Mouse (Mus musculus) hindlimb bud, embryonic 11.5 days (tissue): Measurements from ENCODE around the gene Abhd17a.

Source experiments
- DNase-seq: peaks from one replicate; pipeline ENCODE4 v3.0.0-alpha.2; 2012; ENCODE audit warnings: low read depth, low spot score; ENCODE audit errors: extremely low spot score

The Abhd17a gene

DNA sequence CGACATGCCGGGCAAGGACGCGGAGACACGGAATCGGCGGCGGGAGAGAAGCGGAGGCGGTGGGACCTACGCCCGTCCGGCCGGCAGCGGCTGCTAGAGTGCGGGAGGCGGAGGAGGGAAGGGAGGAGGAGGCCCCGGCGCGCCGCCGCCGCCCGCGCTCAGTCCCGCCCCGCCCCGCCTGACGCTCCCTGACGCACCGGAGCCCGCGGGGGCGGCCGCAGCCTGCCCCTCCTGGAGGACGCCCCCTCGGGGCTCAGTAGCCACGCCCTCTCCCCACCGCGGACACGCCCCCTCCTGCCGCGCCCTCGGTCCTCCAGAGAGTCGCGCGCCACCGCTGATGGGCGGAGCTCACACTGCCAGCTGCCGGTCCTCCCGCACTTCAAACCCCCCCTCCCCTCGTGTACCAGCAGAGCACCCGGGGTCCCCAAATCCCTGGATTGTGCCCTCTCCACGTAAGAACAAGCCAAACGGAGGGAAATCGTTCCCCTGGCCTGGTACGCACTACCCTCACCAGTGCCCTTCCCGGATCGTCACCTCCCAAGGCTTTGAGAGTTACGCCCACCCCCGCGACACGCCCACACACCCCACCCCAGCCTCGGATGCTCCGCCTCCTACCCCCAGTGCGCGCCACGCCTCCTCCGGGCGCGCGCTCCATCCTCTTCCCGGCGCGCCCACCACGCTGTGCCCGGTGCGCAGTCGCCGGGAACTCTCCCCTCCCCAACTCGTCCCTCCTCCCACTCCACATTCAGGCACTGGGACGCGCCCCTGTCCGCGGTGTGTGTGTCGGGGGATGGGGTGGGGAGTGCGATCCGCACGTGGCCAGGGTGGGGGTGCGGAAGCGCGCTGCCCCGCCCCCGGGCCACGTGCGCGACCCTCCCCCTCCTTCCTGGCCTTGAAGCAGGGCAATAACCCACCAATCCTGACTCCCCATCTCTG lies 12.7 kb downstream of the Abhd17a start, which contains the start of gene Klf16:
Gene Klf16, minus strand, starts transcription at position 127 of the 936 bp plus-strand sequence.
- DNase-seq, result peak; percentile 77

DNA sequence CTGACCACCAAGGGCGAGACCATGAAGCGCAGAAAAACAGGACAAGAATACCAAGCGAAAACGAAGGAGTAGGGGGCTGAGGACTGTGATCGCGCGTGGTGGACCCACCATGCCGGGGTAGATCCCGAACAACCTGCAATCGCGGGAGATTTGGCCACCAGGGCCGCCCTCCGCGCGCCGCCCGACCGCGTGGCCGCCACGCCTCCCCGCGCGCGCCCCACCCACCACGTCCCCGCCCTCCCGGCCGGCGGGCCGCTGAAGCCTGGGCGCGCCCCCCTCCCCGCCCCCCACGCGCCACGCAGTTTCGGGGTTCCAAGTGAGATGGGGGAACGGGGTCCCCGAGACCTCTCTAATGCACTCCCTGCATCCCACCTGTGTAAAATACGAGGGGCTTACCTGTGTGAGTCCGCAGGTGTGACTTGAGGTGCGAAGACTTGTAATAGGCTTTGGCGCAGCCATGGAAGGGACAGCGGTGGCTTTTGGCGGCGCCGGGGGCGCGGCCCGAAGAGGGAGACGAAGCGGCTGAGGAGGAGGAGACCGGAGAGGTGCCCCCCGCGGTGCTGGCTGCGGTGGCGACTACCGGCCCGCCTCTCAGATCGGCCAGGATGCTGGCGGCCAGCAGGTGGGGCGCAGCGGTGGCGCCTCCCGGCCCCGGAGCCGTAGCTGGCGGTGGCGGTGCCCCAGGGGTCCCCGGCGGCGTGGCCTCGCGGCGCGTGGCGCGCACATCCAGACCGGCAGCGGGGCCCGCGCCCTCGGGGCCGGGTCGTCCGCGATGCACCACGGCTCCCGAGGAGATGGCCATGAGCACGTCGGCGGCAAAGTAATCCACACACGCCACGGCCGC lies 13.6 kb downstream of the Abhd17a start:
- no peak for DNase-seq

DNA sequence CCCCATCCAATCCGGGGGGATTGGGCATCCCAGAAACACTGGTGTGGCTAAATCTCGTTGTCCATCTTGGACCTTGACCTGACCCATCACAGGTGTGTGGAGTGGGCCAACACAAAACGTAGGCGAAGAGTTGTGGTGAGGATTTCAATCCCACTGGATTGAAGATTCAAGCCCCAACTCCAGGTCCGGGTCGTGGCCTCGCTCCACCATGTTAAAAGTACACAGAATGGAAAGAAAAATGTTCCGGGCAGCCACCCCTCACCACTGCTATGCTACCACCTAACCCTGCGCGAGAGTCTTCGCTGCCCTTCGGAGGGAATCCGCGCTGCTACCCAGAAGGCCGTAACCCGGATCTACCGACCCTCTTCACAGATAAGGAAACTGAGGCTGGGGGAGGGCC lies 14.2 kb downstream of the Abhd17a start:
- no peak for DNase-seq

DNA sequence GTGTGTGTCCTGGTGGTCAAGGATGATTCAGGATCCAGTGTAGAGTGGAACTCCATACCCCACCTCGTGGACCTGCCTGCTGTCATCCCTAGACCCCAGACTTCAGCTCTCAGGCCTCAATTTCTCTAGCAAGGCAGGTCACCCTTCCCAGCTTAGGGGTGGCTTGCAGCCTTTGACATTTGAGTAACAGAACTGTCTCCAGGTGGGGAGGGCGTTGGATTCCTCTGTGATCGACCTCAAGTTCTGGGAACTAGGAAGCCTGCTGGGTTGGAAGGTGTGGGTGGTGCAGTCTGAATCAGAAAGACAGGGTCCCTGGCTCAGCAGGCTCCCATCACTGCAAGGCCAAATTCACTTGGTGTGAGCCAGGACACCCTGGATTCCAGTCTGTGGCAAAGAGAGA lies 15.2 kb downstream of the Abhd17a start:
- no peak for DNase-seq

DNA sequence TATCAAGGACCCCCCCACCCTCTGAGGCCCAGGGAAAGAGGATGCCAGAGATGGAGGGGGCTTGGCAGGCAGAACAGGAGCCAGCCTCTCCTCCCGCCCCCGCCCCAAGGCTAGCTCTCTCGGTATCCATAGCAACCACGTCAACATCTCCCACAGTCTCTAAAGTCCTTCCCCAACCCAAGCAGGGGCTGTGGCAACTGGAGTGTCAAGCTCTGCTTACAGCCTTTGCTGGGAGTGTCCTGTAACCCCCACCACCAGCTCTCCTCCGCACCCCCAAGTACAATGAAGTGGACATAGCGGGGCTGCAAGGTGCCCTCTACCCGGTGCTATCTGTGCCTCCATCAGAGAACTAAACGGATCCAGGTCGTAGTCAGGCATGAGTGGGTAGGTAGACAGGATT lies 16.2 kb downstream of the Abhd17a start:
- no peak for DNase-seq

DNA sequence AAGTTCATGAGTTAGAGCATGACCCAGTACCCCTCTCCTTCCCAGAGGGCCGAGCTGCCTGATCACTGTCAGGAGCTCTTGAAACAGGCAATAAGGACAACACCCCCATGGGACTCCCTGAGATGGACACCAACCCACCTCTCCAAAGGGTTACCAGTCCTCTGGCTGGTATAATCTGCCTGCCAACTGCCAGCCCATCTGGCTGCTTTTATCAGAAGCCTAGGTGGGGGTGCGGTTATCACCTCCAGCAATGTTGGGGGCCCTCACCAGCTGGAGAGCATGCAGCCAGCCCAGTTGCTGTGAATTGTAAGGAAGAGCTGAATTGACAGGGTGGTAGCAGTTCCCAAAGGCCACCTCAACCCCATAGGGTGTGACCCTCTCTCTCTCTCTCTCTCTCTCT lies 17.7 kb downstream of the Abhd17a start:
- no peak for DNase-seq

DNA sequence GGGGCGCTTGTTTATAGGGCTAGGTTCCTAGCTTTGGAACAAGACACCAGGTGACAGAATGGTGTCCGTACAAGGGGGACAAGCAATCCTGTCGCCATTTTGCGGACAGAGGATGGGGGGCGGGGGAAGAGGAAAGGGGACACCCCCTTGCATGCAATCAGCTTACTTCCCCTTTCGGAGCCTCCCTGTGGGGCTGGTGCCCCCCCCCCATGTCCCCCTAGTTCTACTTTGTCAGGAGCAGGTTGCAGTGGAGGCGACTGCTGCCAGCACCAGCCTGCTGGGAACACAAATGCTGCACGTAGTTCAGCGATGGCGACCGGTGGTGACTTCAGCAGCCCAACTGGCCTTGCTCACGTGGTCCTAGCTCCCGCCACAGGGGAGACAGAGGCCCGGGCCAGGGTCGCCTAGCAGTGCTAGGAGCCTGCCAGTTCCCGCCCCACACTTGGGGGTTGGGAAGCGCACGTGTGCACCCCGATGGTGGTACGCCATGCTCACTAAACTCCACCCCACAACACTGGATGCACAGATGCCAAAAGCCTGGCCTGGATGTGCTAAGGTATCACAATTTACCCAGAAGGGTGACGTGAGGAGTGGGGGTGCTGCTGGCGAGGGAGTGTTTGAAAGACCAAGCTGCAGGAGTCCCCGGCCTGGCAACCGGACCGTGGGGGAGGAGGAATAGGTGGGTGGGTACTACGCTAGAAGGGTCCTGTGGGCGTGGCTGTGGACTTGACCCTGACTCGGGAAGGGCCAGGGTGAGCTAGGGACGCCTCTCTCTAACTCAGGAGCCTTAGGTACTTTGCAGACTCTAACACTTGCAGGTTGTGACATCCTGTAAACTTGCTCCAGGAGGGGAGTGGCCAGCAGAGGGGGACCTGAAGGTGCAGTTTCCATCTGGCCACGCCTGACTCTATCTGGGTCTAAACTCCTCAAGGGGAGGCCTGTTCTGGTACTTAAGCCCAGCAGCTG lies 19.0 kb downstream of the Abhd17a start:
- DNase-seq, result no peak

DNA sequence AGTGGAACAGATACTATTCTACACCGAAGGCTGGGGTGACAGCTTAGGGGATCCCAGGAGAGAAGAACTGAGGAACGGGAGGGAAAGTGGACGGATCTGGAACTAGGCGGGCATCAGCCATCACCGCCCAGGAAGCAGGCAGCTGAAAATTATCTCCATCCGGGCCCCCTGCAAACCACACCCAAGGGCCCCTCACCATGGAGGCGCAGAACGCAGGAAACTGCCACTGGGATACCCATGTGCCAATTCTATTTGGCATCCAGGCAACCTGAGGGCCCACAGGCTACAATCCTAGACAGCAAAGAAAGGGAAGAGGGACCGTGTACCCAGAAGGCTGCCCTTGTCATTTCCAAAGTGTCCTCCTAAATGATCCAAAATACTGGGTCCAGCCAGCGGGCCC lies 19.7 kb downstream of the Abhd17a start:
- DNase-seq, result no peak

DNA sequence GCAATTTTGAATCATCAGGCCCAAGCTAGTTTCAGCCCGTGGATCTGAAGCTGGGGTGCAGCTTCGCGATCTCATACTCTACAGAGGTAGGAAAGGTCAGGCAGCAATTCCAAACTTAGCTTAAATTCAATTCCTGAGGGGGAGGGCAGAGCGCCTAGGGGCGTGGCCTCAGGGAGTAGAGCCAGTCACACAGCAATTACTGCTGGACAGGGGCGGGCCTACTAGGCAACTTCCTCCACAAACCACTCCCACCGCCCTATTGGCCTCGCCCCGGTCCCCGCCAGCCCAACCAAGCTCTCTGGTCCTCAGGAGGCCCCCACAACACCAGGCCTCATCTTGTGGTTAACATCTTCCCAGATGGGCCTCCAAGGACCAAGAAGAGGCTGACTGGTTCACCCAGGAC lies 20.5 kb downstream of the Abhd17a start:
- DNase-seq, result no peak

DNA sequence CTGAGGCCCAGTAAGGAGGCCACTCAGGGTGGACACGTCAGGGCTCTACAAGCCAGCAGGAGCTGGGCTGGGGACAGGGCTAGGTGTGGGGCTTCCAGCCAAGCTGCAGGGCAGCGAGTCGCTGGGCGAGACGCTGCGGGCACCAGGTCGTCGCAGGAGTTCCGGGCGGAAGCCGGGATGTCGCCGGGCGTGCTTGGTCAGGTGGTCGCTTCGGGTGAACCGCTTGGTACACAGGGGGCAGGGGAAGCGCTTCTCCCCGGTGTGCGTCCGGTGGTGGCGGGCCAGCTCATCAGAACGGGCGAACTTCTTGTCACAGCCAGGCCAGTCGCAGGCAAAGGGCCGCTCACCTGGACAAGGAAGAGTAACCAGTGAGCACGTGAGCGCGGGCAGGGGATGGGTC lies 21.3 kb downstream of the Abhd17a start:
- no peak for DNase-seq

DNA sequence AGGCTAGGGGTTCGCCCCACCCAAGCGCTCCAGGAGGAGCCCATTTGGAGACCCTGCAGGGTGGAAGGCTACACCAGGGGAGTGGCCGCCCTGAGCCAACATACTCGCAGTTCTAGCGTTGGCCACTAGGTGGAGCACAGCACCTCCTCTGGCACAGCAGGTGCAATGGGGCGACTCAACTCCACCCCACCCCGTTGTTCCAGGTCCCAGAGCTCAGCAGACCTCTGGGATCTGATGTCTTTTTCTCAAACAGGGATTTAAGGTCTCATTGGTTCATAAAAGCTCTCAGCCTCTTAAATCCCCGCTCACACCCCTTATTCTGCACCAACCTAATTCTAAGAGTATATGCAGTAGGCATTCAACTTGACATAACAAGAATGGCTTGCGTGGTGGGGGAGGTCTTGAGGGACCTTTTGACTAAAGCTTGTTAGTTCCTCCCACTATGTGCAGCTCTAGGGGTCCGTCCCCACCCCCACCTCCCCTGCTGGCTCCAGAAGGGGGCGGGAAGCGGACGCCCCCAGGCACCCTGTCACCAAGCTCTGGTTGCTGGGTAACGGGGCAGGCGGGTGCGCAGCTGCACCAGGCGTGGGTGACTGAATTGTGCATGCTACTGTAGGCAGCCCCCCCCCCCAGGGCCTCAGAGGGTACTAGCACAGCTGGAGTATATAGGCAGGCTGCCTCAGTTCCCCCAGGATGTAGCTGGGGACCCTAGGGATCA lies 23.6 kb downstream of the Abhd17a start:
- DNase-seq, result no peak

DNA sequence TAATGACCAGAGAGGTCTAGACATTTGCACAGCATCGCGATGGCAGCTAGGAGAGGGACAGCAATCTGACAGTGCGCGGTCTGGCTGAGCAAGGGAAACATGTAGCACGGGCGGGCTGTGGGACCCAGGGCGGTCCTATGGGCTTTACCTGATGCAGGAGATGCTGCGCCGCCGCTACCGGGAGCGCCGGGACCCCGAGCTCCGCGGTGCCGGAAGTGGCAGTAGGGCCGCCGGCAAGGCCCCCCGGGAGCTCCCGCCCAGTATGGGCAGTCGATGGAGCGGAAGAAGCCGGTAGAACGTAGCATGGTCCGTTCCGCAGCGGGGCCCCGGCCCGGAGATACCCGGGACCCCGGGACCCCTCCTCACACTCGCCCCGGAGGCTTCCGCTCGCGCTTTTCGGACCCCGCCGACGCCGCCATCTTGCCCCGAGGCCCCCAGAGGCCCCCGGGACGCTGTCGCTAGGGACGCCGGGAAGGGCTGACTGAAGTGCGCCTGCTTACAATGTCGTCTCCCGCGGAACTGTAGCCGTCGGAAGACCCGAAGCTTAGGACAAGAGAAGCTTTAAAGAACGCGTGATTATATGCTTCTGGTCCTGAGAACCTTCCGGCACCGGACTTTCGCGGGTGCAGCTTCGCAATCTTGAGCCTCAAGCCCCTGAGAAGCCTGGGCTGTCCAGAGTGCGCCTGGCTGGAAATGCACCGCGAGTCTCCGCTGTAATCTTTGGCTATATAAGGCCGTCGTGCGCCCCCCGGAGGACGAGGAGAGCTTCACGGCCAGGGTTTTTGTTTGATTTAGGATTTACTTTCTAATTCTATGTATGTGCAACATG lies 28.8 kb downstream of the Abhd17a start, which contains the start of gene Rexo1:
Gene Rexo1, minus strand, starts transcription at position 445 of the 829 bp plus-strand sequence.
- DNase-seq, result peak; percentile 78

DNA sequence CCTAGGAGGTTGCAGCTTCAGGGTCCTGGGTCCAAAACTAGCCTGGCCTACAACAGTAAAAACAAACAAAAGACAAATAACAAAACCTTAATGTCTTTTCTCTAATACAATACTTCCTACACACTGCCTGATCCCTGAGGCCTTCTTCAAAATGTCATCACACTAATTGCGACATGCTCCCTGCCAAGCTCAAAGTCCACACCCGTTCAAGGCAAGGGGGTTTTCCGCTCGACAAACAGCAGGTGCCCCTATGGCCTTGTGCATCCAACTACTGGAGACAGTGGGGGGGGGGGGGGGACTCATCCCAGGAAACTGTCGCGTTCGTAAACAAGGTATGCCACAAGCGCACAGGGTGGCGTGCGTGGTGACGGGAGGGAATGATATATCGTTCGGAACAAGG lies 29.5 kb downstream of the Abhd17a start:
- no peak for DNase-seq

DNA sequence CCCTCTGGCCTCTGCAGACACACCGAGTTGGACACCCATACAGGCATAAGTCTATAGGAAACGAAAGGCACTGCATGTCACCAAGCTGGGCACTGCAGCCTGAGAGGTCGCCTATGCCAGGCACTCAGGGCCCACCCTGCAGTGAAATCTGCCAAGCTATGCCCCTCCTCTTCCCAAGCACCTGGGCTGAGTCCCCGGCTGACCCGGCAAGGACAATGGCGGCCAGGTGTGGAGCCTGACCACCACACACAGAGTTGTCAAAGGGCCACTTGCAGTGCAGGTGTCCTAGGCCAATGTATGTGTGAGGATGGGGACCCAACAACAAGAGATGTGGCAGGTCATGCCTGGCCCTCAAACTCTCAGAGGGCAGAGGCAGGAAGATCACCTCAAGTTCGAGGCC lies 30.7 kb downstream of the Abhd17a start:
- DNase-seq, result no peak

DNA sequence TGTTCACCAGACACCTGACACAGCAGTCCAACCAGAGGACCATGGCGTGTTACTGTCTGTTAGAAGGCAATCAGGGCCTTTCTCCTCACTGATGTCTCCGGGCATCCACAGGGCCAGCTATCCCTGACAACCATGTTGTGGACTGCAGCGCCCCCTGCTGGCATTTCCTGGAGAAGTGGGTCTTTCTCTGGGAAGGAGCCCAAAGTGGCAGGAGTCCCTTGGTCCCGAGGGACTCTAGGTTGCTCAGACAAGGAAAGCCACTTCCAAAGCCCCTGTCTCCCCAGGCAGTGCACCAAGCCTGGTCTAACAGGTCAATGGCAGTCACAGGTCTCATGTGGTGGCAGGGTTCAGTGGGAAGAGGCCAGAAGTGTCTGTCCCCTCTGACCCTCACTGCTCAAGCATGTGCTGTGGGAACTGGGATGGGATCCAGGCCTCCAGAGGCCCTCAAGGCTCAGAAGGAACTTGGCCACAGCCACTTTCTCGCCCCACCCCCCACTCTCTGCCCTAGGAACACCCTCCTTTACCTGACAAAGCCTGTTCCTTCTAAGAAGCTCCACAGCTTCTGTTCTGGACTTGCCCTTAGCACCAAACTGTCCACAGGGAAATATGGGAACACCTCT lies 32.7 kb downstream of the Abhd17a start:
- no peak for DNase-seq

DNA sequence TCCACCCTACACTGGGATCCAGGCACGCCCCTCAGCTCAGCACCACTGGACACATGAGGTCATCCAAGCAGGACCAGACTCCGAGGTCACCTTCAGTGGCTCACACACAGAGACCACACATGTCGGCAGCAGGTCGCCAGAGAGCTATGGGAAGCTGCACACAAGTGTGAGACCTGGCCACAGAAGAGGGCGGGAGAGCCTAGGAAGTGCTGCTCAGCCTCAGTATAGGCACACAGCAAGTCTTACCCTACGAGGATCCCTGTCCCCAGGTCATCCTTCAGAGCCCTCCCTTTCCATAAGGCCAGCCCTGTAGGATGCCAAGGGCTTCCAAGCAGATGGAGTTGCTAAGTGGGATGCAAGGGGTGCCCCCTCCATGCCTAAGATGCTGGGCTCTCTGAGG lies 36.1 kb downstream of the Abhd17a start:
- no peak for DNase-seq

DNA sequence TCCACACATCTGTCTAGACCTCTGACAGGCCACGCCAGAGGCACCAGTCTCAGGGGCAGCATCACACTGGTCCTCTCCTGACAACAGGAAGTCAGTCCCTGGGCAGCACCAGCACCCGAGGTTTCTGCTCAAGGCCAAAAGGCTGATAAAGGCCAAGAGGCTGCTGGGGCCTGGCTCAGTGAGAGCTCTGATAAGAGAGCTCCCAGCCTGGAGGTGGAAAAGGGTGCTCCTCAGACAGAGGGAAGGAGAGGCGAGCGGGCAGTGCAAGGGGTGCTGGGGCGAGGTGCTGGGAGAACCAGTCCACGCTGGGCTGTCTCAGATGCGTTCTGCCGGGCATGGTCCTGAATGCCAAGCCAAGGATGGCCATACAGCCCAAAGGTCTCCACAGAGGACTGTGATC lies 36.6 kb downstream of the Abhd17a start:
- DNase-seq, result no peak

DNA sequence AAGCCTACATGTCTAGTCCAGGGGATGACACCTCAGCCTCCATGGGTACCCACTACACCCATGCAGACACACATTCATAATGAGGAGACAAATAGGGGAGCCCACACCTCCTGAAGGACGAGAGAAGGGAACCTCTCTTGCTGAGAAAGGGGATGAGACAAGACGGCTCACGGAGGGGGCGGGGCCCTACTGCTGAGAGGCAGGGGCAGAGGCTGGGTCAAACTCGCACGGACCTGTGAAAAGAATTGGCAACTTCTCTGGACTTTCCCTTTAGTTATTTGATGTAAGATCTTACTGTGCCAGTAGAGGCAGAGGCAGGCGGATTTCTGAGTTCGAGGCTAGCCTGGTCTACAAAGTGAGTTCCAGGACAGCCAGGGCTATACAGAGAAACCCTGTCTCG lies 37.8 kb downstream of the Abhd17a start:
- DNase-seq, result no peak

DNA sequence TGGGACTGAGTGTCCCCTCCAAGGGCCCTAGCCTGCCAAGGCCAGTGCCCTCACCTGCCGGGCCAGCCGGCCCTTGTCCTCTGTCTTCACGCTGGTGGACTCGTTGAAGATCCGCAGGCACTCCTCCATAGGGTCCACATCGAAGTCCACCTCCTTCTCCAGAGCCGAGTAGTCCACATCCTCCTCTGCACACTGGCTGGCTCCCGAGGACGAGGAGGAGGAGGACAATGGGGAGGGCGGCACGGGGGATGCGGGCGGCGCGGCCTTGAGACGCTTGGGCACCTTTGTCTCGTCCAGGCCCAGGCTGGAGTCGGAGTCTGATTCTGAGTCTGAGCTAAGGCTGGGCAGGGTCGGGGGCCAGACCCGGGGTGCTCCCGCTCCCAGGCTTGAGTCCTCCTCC lies 40.9 kb downstream of the Abhd17a start:
- no peak for DNase-seq
